Comparison of ENCODE assay signal across 20 mouse cellular contexts in genomic region chrX:71522889-71523288, GRCm38 (mm10).
"Had no signal": no experiment of that assay in that cellular context is flagged by ENCODE, and none has a peak within 500 bp of the region (broad histone marks: within the 10 kb centered on the region; RNA-seq: fewer than 3 reads in every experiment).

No protein-coding gene starts in this region.

- H3K27ac ChIP-seq: midbrain, embryonic 10.5 days; midbrain, embryonic 12.5 days; neural tube, embryonic 13.5 days; neural tube, embryonic 15.5 days had no signal

- H3K4me3 ChIP-seq: megakaryocyte, embryonic 14.5 days; midbrain, embryonic 10.5 days; midbrain, embryonic 12.5 days; myocyte; neural tube, embryonic 13.5 days; neural tube, embryonic 15.5 days had no signal

- DNase-seq: lung, adult 18-20 months; lung, embryonic 14.5 days; lung, postnatal 10 days; lung, postnatal 4 days; midbrain, embryonic 14.5 days; retina, postnatal 1 day; right cerebral cortex, adult 18-20 months; right cerebral cortex, postnatal 25 days; right cerebral cortex, postnatal 4 days; spleen, adult 18-20 months; thymus, adult 18-20 months; thymus, postnatal 14 days; thymus, postnatal 36 days had no signal

- H3K27me3 ChIP-seq: midbrain, embryonic 12.5 days; neural tube, embryonic 13.5 days; neural tube, embryonic 15.5 days had no signal

- H3K36me3 ChIP-seq: midbrain, embryonic 10.5 days; midbrain, embryonic 12.5 days; neural tube, embryonic 13.5 days; neural tube, embryonic 15.5 days had no signal

- ATAC-seq: midbrain, embryonic 16.5 days had no signal

- H3K4me1 ChIP-seq: neural tube, embryonic 15.5 days had no signal

- H3K9ac ChIP-seq: lung, embryonic 14.5 days; midbrain, embryonic 12.5 days; neural tube, embryonic 13.5 days; neural tube, embryonic 15.5 days had no signal

- H3K4me2 ChIP-seq: lung, embryonic 14.5 days; midbrain, embryonic 12.5 days; neural tube, embryonic 13.5 days; neural tube, embryonic 15.5 days had no signal

- H3K9me3 ChIP-seq: megakaryocyte, embryonic 14.5 days; midbrain, embryonic 10.5 days; midbrain, embryonic 12.5 days; neural tube, embryonic 13.5 days; neural tube, embryonic 15.5 days had no signal
